Comparison of ENCODE assay signal across 25 mouse cellular contexts in the genomic region with DNA sequence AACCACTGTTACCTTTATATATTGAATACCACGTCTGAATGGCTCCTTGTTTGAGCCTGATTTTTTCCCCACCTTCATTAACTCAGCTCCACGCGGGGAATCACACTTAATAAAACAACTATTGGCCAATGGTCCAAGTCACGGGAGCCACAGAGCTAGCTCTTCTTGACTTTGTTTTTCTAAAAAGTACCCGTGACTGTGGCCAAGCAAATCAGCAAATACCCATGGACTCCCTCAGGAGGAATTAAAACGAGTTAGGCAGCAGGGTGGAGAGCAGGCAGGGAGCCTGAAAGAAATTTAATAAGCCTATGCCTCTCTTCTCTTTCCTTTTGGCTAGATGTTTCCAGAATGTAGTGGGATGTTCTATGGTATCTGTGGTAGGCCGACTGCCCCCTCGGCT.
"Had no signal": no experiment of that assay in that cellular context is flagged by ENCODE, and none has a peak within 500 bp of the region (broad histone marks: within the 10 kb centered on the region; RNA-seq: fewer than 3 reads in every experiment).

No protein-coding gene starts in this region.

- H3K4me3 ChIP-seq: heart, embryonic 10.5 days; heart, embryonic 13.5 days; heart, embryonic 15.5 days; hindbrain, embryonic 13.5 days; hindbrain, embryonic 15.5 days; kidney, embryonic 15.5 days; liver, embryonic 12.5 days had no signal

- H3K36me3 ChIP-seq: heart, embryonic 10.5 days; heart, embryonic 13.5 days; heart, embryonic 15.5 days; hindbrain, embryonic 13.5 days; hindbrain, embryonic 15.5 days; kidney, embryonic 15.5 days; liver, embryonic 12.5 days had no signal

- H3K9ac ChIP-seq: forebrain, postnatal 0 days; heart, embryonic 13.5 days; heart, embryonic 15.5 days; hindbrain, embryonic 13.5 days; hindbrain, embryonic 15.5 days; kidney, embryonic 15.5 days; liver, embryonic 12.5 days; liver, embryonic 14.5 days had no signal

- H3K4me2 ChIP-seq: heart, embryonic 13.5 days; heart, embryonic 15.5 days; hindbrain, embryonic 13.5 days; hindbrain, embryonic 15.5 days; kidney, embryonic 15.5 days; liver, embryonic 12.5 days had no signal

- DNase-seq: forebrain, postnatal 0 days; gastrocnemius, postnatal 14 days; gastrocnemius, postnatal 36 days; heart, adult 18-20 months; heart, postnatal 14 days; heart, postnatal 36 days; kidney, adult 11 months; kidney, adult 2 months; kidney, adult 9 months; kidney, postnatal 14 days; kidney, postnatal 36 days; layer of hippocampus, adult 9-11 months; layer of hippocampus, postnatal 36 days; left cerebral cortex, postnatal 4 days had no signal

- H3K4me1 ChIP-seq: liver, embryonic 12.5 days had no signal

- H3K9me3 ChIP-seq: heart, embryonic 15.5 days; hindbrain, embryonic 13.5 days; hindbrain, embryonic 15.5 days; kidney, embryonic 15.5 days; liver, embryonic 12.5 days had no signal

- ATAC-seq: forebrain, postnatal 0 days; hindbrain, postnatal 0 days; intestine, embryonic 16.5 days; liver, embryonic 12.5 days had no signal

- H3K27me3 ChIP-seq: hindbrain, embryonic 13.5 days; hindbrain, embryonic 15.5 days; kidney, embryonic 15.5 days; liver, embryonic 12.5 days had no signal

- H3K27ac ChIP-seq: heart, embryonic 10.5 days; heart, embryonic 13.5 days; heart, embryonic 15.5 days; hindbrain, embryonic 13.5 days; hindbrain, embryonic 15.5 days; hindbrain, postnatal 0 days; kidney, embryonic 15.5 days; kidney, postnatal 0 days; liver, embryonic 12.5 days; liver, embryonic 14.5 days had no signal
